Mouse (Mus musculus): ENCODE data around the gene 4933402J07Rik. TPM values are rescaled to one million over a fixed set of nuclear protein-coding genes. Genes with fewer than 3 reads are reported as not detected.

4933402J07Rik gene
- not detected in 2 replicates for polyA plus RNA-seq (2015; fragmentation: Nextera tagmentation; extraction: Ambion mirVana)

DNA sequence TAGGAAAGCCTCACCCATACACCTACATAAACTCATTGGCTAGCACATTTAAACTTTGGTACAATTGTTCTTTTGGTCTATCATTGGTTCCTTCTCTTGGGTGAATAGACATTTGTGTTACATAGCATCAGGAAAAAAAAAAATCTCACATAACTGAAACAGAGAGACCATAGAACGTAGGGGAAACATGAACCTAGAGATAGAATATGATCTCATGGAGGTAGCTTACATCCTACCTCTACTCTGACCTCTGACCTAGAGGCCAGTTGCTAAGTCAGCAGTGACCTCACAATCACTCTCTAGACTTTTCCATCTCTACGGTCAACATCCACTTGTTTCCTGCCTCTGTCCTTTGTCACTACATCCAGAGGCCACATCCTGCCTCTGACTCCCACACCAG lies at the start of gene 4933402J07Rik:
4933402J07Rik (plus strand) TSS at position 301 of the 400 bp plus-strand sequence.

Other genes starting within 250 kb of the 4933402J07Rik start
- not detected in 2 replicates for gene Cbln1, start 91.2 kb upstream of the 4933402J07Rik start, polyA plus RNA-seq (2015; fragmentation: Nextera tagmentation; extraction: Ambion mirVana)